Mouse (Mus musculus) neural tube, embryonic 11.5 days (tissue): ENCODE data around the gene Ptges2. TPM values are rescaled to one million over a fixed set of nuclear protein-coding genes. Genes with fewer than 3 reads are reported as not detected.

Experiments used
- ATAC-seq: fragments of 200-750 bp; cut with Nextera tagmentation; 2 replicates; pipeline ENCODE4 v1.8.0; 2017; ENCODE audit warnings: moderate number of reproducible peaks, mild to moderate bottlenecking, moderate TSS enrichment, moderate library complexity; ENCODE audit not compliant: insufficient read depth, low FRiP score, low TSS enrichment
- DNase-seq: peaks from one replicate; pipeline ENCODE4 v3.0.0-alpha.2; 2015; ENCODE audit warnings: low spot score
- H3K27ac ChIP-seq: fragments of 300-500 bp; sonication (generic); 2 replicates; pipeline ENCODE4 v1.5.1; 2014; ENCODE audit warnings: low read depth, mild to moderate bottlenecking, low read length
- H3K27me3 ChIP-seq: fragments of 300-500 bp; sonication (generic); 2 replicates; pipeline ENCODE4 v1.6.1; 2014; ENCODE audit warnings: mild to moderate bottlenecking, low read length, mixed read lengths; ENCODE audit not compliant: control insufficient read depth, insufficient read depth
- H3K36me3 ChIP-seq: fragments of 300-500 bp; sonication (generic); 2 replicates; pipeline ENCODE4 v1.6.1; 2014; ENCODE audit warnings: mild to moderate bottlenecking, low read length, moderate library complexity, mixed read lengths; ENCODE audit not compliant: control insufficient read depth, insufficient read depth
- H3K4me1 ChIP-seq: fragments of 300-500 bp; sonication (generic); 2 replicates; pipeline ENCODE4 v1.6.1; 2014; ENCODE audit warnings: low read length, mixed read lengths; ENCODE audit not compliant: control insufficient read depth, insufficient read depth
- H3K4me2 ChIP-seq: fragments of 300-500 bp; sonication (generic); 2 replicates; pipeline ENCODE4 v1.6.1; 2014; ENCODE audit warnings: low read depth, mild to moderate bottlenecking, moderate library complexity
- H3K4me3 ChIP-seq: fragments of 300-500 bp; sonication (generic); 2 replicates; pipeline ENCODE4 v1.5.1; 2014; ENCODE audit warnings: low read depth, low read length
- H3K9ac ChIP-seq: fragments of 300-500 bp; sonication (generic); 2 replicates; pipeline ENCODE4 v1.6.1; 2014; ENCODE audit warnings: mild to moderate bottlenecking, low read length
- H3K9me3 ChIP-seq: fragments of 300-500 bp; sonication (generic); 2 replicates; pipeline ENCODE4 v1.6.1; 2016; ENCODE audit warnings: low read length; ENCODE audit not compliant: control insufficient read depth
- WGBS: fragments of 180-500 bp; shearing (Covaris S2); extraction: QIAGEN DNeasy Blood & Tissue Kit; methylation state at CpG from one replicate; pipeline ENCODE4 v1.1.7; 2014; 5-methylcytosine and 5-hydroxymethylcytosine counted together
- polyA plus RNA-seq: library from polyadenylated mRNA; unstranded; fragments of >200 nt; fragmentation: Nextera tagmentation; extraction: Ambion mirVana; gene quantifications from 2 replicates; pipeline ENCODE4 v1.2.1, GENCODE M21; 2014

Ptges2 gene
- polyA plus RNA-seq, 1 experiment from 2014 or later = 33.6 TPM

DNA sequence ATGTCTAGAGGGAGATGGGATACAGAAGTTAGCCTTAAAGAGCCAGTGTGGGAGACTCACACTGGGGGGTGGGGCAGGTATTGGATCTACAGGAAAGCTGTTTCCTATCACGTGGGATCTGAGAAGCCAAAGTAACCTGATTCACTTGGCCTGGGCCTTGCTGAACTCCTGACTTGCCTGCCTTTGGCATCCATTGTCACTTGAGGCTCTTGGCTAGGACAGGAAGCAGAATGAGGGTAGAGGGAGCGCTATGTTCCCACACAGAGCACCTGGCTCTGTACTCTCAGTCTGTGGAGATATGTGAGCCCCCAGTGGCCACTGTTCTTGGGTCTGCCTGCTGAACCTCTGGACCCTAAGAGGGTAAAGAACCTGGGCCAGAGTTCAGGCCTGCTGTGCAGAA lies 20.9 kb downstream of the Ptges2 start:
- Histone ChIP-seq H3K9ac (no peak overlapping the region), H3K27me3 (no peaks in the 10 kb centered on the region), H3K9me3 (no peaks in the 10 kb centered on the region), H3K27ac (no peak overlapping the region), H3K4me1 (no peaks in the 10 kb centered on the region), H3K36me3 (peaks cover 39% of the 10 kb centered on the region), H3K4me3 (no peak overlapping the region), H3K4me2 (no peak overlapping the region)
- WGBS = 87% methylated on average over 2 of the region's 2 CpGs
- no peak for ATAC-seq
- DNase-seq = no peak

- ATAC-seq (no peak), DNase-seq (no peak)
- Histone ChIP-seq H3K4me1 (no peaks in the 10 kb centered on the region), H3K36me3 (peaks cover 39% of the 10 kb centered on the region), H3K4me3 (no peak overlapping the region), H3K27me3 (no peaks in the 10 kb centered on the region), H3K9me3 (no peaks in the 10 kb centered on the region), H3K27ac (no peak overlapping the region), H3K4me2 (no peak overlapping the region), H3K9ac (no peak overlapping the region)
- WGBS = 93% methylated on average over 8 of the region's 8 CpGs
Measured at GRCm38 (mm10) chr2:32417486-32417885, 21.8 kb downstream of the Ptges2 start.

- Histone ChIP-seq H3K4me2 (no peak overlapping the region), H3K9ac (no peak overlapping the region), H3K27me3 (no peaks in the 10 kb centered on the region), H3K4me1 (peaks cover 6% of the 10 kb centered on the region), H3K36me3 (peaks cover 39% of the 10 kb centered on the region), H3K4me3 (no peak overlapping the region), H3K27ac (no peak overlapping the region), H3K9me3 (no peaks in the 10 kb centered on the region)
- WGBS = 89% methylated on average over 12 of the region's 12 CpGs
- DNase-seq (no peak), ATAC-seq (no peak)
Measured at GRCm38 (mm10) chr2:32418430-32419151, 22.9 kb downstream of the Ptges2 start.

DNA sequence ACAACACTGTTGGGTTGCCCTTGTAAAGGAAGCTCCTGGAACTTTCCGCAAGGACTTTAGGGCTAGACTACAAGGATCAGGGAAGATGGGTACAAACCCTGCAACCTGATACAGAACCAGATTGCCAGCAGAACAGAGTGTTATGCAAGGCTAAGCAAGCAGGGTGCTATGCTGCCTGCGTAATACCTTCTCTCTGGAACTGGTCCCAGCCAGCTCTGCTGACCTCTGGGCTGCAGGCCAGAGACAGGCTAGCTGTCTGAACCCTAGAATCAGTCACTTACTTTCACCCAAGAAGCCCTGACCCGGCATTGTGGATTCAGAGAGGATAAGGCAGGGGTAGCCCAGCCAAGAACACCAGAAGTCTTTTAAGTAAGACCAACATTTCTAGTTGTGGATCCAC lies 23.7 kb downstream of the Ptges2 start:
- no peak for ATAC-seq
- H3K4me3 ChIP-seq = no peak overlapping the region
- no peaks in the 10 kb centered on the region for H3K27me3 ChIP-seq
- no peak for DNase-seq
- no peak overlapping the region for H3K27ac ChIP-seq
- peaks cover 37% of the 10 kb centered on the region for H3K36me3 ChIP-seq
- WGBS = 96% methylated on average over 3 of the region's 3 CpGs
- no peak overlapping the region for H3K9ac ChIP-seq
- no peaks in the 10 kb centered on the region for H3K9me3 ChIP-seq
- peaks cover 13% of the 10 kb centered on the region for H3K4me1 ChIP-seq
- no peak overlapping the region for H3K4me2 ChIP-seq

DNA sequence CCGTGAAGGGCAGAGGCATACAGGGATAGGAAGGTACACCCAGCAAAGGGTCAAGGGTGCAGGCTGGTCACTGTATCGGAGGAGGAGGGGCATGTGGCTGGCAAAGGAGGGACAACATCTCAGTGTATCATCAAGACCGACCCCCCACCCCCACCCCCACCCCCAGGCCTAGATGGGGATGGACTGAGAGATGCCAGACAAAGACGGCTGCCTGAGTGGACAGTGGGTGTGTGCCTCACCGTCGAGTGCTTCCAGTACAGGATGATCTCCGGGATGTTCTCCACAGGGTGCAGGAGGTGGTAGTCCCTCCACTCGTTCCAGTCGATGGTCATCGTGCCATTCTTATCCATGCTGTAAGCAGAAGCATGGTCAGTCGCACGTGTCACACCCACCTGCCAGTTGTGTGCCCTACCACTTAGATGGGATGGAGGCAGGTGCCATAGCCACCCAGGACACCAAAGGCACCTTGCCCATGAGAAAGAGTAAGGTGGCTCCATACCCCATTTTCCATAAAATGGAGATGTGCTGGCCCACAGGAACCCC lies 24.4 kb downstream of the Ptges2 start:
- Histone ChIP-seq H3K9me3 (no peaks in the 10 kb centered on the region), H3K4me1 (peaks cover 15% of the 10 kb centered on the region), H3K4me3 (no peak overlapping the region), H3K4me2 (no peak overlapping the region), H3K27ac (no peak overlapping the region), H3K9ac (no peak overlapping the region), H3K36me3 (peaks cover 32% of the 10 kb centered on the region), H3K27me3 (no peaks in the 10 kb centered on the region)
- DNase-seq = no peak
- WGBS = 90% methylated on average over 12 of the region's 12 CpGs
- no peak for ATAC-seq

DNA sequence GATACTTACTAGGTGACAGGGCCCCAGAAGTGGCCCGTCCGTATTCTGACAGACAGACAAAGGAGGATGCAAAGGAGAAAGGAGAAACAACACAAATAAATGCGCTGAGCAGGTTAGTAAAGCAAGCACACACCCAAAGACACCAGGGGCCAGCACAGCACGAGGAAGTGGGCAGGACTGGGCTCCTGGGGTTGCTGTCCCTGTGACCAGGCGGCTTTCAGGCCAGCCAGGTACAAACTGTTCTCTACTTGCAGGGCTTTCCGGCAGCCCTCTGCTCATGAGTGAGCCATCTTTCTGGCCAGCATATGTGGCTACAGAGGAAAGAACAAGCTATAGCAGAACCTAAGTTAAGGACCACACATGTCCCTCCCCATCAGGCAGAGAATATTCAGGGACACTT lies 25.0 kb downstream of the Ptges2 start:
- DNase-seq = no peak
- ATAC-seq = no peak
- WGBS = 89% methylated on average over 6 of the region's 6 CpGs
- no peak overlapping the region for H3K4me2 ChIP-seq
- H3K27me3 ChIP-seq = no peaks in the 10 kb centered on the region
- H3K27ac ChIP-seq = no peak overlapping the region
- peaks cover 27% of the 10 kb centered on the region for H3K36me3 ChIP-seq
- peaks cover 15% of the 10 kb centered on the region for H3K4me1 ChIP-seq
- no peak overlapping the region for H3K9ac ChIP-seq
- H3K4me3 ChIP-seq = no peak overlapping the region
- H3K9me3 ChIP-seq = no peaks in the 10 kb centered on the region

DNA sequence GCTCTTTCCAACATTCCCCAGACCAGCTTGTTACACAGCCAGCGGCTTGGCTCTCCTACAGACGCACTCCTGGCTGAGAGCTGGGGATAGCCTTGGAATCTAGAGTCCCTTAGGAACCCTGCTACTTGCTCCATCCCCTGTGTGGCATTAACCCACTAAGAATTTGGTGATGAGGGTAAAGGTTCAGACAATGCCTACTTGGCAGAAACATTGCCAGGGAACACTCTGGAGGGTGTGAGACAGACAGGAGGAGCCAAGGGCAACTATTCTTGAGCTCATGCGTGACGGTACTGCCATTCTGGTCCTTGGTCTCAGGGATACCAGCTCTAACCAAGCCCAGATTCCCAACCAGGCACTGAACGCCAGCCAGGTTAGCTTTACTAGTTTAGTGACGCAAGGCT lies 26.2 kb downstream of the Ptges2 start:
- Histone ChIP-seq H3K27me3 (no peaks in the 10 kb centered on the region), H3K36me3 (peaks cover 15% of the 10 kb centered on the region), H3K9me3 (no peaks in the 10 kb centered on the region), H3K4me2 (no peak overlapping the region), H3K4me3 (no peak overlapping the region), H3K9ac (no peak overlapping the region), H3K4me1 (peaks cover 15% of the 10 kb centered on the region), H3K27ac (no peak overlapping the region)
- 98% methylated on average over 6 of the region's 6 CpGs for WGBS
- no peak for DNase-seq
- ATAC-seq = no peak

GRCm38 (mm10) chr2:32423481-32424331 lies 28.0 kb downstream of the Ptges2 start:
- ATAC-seq (peak; percentile 91), DNase-seq (peak; percentile 72)
- H3K9me3 ChIP-seq = no peaks in the 10 kb centered on the region
- peaks cover 21% of the 10 kb centered on the region for H3K4me1 ChIP-seq
- H3K27me3 ChIP-seq = no peaks in the 10 kb centered on the region
- peak overlapping the region; percentile 60 for H3K4me2 ChIP-seq
- H3K36me3 ChIP-seq = peaks cover 10% of the 10 kb centered on the region
- 2% methylated on average over 14 of the region's 14 CpGs for WGBS
- H3K9ac ChIP-seq = peak overlapping the region; percentile 41; the same call in 1 of the 2 replicates
- peak overlapping the region; percentile 30 for H3K4me3 ChIP-seq
- H3K27ac ChIP-seq = peak overlapping the region; percentile 70
